Mouse (Mus musculus) lung, adult 2 months (tissue): ENCODE measurements around the gene Polr2c.

Experiments used
- CTCF ChIP-seq: fragments of 200-500 bp; IDR thresholded peaks from 2 replicates; pipeline ENCODE4 v1.5.1; 2011; ENCODE audit warnings: mild to moderate bottlenecking, low read length, control low read depth; ENCODE audit not compliant: insufficient read depth
- POLR2A ChIP-seq: fragments of 200-500 bp; IDR thresholded peaks from 2 replicates; pipeline ENCODE4 v1.6.1; 2011; ENCODE audit warnings: low read depth, mild to moderate bottlenecking, control low read depth, low read length, borderline replicate concordance; ENCODE audit errors: extremely low read depth

DNA sequence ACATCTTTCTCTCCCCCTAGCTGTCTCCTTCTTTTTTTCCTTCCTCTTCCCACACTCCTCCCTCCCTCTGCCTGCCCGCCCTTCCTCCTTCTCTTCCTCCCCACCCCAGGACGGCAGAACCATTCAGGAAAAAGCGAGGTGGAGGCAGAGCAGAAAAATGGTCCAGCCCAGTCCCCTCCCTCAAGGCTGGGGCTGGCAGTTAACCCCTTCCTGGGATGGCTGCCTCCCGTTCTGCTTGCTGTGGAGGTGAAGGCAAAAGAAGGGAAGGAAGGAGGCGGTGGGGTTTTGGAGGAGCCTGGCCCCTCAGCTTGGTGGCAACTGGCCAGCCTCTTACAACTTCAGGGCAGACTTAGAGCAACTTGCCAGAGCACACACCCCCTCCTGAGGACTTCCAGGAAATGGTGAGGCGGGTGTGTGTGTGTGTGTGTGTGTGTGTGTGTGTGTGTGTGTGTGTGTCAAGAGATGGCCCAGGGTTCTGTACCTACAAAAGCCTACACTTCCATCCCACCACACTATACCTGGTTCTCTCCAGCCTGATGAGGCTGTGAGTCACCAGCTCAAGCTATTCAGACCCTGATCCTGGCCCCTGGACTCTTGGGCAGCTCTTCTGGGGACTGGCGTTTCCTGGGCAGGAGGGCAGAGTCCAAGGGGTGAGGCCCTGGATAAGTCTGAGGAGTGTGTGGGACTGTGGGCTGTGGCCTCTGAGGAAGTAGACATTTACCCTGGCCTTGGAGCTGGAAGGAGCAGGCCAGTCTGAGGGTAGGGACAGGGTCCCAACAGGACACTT lies 14.1 kb downstream of the Polr2c start:
- TF ChIP-seq CTCF: no peak
- TF ChIP-seq POLR2A: no peak
